Mouse (Mus musculus) testis, postnatal 14 days (tissue): ENCODE data around the gene Errfi1.
A peak's percentile ranks its signal among the peaks of the same experiment; 100 is the strongest.
"Not testable (repeated sequence)": the region's sequence is repeated elsewhere in the genome, so short reads cannot be mapped to it uniquely, and the experiment has no call there.

Experiments
- DNase-seq: peaks from one replicate; pipeline ENCODE4 v3.0.0; 2021; ENCODE audit warnings: low spot score

Errfi1 gene

DNA sequence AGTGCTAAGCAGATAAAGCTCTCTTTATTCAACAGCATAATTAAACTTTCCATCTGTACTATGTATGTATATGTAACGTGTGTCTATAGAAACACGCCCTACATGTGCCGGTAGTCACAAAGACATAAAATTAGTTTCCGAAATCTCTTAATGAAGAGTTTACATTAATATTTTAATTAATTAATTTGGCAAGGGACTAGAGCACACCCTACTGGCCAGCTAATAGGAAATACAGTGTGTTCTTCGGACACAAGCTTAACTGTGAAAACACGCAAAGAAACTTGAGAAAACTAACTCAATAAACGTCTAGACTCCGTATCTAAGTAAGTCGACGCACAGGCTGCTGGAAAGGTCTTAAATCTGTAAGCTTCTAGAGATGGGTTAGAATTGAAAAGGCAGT is 3.8 kb upstream of the Errfi1 start:
- DNase-seq: no peak

DNA sequence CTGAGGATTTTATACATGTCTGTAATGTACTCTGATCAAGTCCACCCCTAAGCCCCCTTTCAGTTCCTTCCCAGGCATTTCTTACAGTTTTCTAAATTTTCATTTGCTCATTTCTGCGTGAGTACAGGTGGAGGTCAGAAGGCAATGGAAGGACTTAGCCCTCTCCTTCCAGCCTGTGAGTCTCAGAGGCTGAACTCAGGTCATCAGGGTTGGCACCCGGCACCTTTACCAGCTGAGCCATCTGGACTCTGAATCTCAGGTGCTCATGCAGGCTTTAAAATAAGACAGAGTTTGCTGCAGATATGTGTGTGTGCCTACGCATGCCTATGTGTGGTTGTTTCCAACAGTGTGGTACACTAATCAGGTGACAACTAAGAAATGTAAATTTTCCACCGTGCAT is 2.8 kb upstream of the Errfi1 start:
- no peak for DNase-seq

DNA sequence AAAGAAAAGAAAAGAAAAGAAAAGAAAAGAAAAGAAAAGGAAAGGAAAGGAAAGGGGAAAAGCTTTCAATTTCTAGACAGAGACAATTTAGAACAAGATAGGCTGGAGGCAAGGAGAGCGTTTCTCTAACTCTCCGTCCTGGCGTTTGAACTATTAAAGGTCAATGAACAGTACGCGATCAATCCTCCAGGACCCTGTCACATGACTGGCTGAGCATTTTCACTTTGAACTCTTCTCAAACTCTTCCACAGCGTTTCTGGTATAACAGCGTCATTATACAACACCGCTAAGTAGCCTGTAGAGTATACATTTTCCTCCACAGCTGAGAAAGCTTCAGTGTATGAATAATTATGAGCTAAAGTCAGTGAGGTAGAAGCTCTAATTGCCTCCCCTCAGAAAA is 1.7 kb upstream of the Errfi1 start:
- DNase-seq: no peak

DNA sequence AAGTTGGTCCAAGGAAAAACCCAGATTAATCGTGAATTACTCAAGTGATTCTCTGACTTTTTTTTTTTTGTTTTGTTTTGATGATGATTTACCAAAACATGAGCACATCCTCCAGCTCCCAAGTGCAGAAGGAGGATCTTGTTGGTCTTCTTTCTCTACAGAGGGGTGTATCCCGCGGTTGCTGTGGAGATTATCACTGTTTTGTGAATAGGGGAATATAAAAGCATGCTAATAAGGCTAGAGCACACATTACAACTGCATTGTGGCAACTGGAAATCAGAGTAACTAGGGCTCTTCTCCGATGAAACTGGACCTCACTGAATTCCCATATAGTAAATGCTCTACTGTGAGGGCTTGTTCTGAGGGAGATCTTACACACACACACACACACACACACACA is 1.2 kb upstream of the Errfi1 start:
- DNase-seq: peak; percentile 51

DNA sequence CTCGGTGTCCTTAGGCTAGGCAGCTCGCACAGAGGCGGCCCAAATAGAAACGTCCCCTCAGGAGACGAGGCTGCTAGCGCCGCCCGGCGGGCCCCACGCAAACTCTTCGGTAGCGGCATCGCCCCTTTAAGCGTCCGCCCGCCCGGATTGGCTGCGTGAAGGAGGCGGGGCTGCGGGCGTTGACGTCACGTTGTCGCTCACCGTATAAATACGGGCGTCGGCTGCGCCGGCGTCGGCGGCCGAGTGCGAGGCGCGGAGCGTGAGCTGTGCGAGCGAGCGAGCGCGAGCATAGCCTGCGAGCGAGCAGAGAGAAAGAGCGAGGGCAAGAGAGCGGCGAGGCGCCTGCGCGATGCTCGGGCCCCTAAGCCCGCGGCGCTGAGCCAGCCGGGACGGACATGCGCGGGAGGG is 1.1 kb downstream of the Errfi1 start:
- DNase-seq: peak; percentile 96

DNA sequence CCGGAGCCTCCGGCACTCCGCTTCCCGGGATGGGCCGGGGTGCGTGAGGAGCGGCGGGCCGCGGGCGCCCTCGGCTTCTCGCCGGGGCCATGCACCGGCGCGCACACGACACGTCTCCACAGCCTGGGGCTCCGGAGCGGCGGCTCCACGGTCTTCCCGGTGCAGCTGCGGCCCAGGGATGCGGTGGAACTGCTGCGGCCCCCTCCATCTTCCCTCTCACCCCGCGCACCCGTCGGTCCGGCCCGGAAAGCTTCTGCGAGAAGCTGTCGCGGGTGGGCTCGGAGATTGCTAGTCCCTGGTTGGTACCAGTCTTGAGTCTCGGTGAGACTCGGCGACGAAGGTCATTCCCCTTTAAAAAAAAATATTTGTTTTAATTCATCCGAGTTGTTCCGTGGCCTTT is 1.6 kb downstream of the Errfi1 start:
- no peak for DNase-seq

DNA sequence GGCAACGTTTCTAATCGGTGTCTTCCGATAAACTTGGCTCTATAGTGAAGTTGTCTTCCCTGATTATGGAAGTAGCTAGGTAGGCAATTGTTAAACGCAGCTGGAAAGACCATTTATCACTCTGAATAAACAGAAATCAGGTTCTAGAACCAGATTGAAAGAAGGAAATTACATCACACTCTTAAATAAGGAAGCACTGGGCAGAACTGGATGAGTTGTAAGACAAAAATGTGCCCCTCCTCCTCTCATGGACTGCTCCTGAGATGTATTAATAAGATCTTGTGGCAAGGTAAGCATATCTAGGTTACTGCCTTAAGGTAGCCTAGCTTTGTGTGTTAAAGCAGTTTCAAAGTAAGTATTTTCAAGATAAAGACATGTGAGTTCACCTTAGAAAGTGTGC is 6.8 kb downstream of the Errfi1 start:
- no peak for DNase-seq

DNA sequence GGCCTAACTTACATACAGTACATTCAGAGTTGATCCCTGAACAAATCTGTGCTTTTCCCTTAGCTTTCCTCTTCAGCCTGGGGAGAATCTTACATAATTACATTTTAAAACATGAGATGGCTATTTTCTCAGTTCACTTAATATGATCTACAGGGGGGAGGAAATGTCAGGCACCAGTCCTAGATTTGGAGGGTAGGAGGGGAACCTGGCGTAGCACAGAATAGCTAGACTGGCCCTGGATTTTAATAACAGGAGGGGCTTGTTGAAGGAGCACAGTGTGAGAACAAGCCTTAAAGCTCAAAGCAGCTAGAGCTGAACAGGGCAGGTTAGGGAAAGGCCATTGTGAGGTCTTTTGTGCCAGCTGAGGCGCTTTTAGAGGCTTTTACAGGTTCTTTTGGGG is 7.4 kb downstream of the Errfi1 start:
- DNase-seq: no peak

DNA sequence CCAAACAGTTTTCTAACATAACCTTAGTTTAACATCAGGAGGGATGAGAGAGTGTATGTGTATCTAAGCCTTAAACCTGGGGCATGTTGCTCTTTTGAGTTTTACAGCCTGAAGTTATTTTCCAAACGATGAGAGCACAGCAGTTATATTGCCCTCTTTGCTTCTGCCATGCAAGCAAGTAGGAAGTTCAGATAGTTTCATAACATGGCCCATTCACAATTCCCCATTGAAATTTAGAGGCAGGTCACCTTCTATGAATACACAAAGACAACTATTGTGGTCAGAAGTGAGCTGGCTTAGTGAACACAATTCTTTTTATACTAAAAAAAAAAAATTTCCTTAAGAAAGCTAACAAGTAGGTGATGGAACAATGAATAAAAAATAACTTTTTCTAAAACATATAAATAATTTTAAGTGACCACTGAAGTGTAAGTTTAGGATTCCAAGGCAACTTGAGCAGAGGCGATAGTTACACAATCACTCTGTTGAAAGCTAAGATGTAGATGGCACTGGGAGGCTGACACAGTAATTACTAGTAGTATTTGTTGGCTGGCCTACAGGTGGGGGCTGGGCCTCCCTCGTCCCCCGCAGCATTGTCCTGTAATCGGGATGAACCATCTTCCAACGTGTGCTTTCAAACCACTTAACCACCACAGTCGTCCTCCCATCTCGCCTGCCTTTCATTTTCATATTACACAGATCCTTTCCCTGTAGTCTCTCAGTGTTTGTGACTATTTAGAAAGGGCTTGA is 9.1 kb downstream of the Errfi1 start:
- DNase-seq: no peak

DNA sequence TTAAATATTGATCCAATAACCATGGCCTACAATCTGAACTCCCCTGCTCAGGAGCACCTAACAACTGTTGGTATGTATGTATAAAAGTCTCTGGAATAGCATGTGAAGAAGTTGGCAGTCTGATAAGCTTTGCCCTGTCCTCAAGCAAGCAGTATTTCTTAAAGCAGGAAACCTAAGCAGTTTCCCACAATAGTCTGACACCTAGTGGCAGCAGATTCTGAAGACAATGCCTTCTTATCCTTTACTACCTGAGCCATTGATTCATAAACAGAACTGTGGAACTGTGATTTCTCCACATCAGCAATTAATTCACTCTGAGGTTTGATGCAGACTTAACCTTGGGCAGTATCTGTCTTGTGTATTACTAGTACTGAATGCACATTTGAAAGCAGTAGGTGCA is 11.7 kb downstream of the Errfi1 start:
- DNase-seq: no peak

DNA sequence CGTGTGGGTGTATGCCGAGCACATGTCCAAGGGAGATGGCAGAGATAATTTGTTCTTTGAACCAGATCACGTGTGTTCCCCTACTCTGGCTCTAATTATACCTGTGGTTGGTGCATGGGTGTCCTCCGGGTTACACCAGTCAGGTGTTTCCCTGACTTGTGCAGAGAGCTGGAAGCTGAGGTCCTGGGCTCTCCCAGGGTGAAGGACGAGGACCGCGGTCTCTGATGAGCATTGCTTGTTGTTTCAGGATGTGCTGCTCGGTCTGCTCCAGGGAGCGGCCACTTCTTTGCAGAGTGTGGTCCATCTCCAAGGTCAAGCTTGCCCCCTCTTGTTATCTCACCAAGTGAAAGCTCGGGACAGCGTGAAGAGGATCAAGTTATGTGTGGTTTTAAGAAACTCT is 12.3 kb downstream of the Errfi1 start:
- no peak for DNase-seq

DNA sequence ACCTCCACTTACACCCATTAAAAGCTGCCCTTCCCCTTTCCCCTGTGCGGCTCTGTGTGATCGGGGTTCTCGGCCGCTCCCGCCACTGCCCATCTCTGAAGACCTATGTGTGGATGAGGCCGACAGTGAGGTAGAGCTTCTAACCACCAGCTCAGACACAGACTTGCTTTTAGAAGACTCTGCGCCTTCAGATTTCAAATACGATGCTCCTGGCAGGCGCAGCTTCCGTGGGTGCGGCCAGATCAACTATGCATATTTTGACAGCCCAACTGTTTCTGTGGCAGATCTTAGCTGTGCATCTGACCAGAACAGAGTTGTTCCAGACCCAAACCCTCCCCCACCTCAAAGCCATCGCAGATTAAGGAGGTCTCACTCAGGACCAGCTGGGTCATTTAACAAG is 12.8 kb downstream of the Errfi1 start:
- DNase-seq: no peak

DNA sequence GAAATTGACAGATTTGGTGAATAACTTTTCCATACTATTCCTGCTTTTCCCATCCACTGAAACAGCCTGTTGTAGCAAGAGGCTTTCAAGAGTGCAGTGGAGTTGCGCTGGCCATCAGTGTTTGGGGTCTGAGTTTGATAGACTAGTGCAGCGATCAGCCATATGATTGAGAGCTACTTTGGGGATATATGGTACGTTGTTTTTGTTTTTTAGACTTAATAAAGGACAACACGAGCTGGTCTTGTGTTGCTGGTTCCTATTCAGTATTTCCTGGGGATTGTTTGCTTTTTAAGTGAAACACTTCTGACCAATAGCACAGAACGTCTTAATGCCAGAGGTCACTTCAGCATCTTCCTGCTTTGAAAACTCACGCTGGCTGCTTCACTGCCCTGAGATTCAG is 14.4 kb downstream of the Errfi1 start:
- no peak for DNase-seq

DNA sequence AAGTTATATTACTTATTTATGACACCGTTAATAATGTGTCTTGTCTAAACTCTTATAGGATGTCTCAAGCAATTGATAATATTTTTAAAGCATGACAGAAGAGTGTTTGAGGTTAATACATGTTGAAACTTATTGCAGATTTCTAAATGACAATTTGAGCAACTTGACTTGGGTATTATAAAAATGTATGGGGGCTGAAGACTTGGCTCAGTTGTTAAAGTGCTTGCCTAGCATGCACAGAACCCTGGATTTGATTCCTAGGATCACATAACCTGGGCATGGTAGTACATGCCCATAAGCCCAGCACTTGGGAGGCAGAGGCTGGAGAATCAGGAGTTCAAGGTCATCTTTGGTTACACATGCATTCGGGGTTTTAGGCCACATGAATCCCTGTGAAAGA is 15.1 kb downstream of the Errfi1 start:
- no peak for DNase-seq

DNA sequence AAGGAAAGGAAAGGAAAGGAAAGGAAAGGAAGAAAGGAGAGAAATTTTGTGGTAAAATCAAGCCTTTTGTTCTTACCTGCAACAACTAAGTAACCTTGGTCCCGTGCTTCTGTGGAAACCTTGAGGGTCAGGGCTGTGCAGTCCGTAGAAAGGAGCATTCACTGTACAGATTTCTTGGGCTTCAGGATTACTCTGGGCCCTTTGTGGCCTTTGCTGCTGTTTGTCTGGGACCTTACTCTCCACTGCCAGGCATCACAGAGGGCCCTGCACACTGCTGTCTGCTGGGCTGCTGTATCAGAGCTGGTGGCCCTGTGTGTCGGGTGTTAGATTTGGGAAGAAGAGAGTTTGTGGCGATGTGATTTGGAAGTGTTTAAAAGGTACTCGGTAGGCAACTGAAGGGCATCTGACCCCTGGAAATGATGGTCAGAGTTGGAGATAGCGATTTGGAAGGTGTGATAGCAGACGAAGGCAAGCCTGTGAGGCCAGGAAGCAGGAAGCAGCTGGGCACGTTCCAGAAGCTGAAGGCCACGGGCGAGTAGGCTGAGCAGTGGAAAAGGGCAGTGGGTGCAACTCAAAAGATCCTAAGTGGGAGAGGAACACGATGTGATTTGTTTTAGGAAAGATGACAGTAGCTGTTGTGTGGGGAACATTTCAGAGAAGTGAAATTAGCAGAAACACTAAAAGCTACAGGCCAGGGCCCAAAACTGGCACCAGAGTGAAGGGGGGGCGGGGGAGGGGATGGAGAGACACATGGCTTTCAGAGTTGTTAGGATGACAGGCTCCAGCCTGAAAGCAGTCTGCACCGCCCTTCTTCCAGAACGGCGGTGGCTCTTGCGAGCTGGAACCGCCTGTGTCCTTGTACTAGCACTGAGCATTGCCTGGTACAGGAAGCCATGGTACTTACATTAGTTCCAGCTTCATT is 15.8 kb downstream of the Errfi1 start:
- DNase-seq: peak; percentile 65

DNA sequence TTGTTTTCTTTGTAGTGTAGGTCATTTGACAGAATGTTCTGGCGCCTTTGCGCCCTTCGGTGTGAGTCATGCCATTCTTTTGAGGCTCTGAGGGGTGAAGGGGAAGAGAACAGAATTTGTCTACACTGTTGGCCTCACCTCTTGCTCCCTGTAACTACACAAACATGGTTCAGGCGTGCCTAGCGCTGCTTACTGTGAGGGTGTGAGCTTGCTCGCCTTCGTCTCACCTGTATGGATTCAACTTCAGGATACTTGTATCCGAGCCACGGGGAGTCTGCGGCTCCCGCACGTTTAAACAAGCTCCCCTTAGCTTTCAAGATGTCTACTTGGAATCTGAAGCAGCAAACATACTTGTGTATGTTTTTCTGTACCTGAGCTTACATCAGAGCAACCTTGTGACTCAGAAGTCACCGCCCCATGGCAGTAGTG is 17.3 kb downstream of the Errfi1 start:
- no peak for DNase-seq

DNA sequence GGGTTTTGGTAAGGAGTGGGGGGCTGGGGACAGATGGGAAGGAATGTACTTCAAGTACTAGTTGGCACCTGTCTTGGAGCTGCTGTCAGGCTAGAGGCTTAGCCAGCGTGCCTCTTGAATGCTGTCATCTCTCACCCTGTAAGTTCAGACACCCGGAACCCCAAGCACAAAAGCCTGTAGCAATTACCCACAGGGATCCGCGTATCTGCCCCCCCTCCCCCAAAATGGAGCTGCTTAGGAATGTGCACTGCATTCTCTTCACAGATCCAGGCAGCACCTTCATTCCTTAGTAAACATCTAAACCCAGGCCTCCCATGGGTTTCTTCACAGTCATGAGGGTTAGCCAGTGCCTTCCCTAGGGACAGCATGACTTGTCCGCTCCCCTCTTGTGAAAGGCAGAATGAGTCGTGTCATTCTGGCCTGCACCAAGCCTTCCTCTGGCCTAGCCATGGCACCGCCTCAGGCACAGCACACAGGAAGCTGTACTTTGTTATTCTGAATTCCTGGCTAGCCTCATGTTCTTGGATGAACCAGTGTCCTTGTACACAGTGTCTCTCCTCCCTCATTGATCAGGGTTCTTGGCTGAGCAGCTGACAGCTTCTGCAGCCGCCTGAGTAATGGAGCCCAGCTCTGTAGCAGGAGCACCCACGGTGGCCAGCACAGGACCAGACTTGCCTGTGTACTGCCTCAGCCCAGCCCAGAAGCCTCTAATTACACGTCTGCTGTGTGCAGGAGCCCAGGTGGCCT is 17.8 kb downstream of the Errfi1 start:
- DNase-seq: peak; percentile 75

DNA sequence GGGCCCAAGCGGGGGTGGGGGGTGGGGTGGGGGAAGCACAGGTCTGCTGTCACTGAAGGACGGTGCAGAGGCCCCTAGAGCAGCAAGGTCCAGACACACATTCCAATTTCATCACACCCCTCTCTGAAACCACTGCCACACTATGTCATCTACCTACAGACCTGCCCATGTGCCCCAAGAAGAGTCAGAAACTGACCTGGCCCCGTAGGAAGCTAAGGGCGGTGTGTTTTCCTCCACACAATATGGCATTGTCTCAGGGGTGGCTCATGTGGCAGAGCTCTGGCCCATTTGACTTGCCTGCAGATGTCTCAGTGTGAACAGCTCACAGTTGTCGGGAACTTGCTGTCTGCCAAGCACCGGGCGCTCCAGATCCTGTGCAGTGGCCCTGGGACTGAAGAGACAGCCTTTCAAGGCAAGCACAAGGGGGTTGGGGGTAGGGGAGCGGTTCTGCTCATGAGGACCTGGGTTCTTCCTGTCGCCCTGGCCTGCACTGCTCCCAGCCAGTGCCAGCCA is 18.5 kb downstream of the Errfi1 start:
- no peak for DNase-seq

DNA sequence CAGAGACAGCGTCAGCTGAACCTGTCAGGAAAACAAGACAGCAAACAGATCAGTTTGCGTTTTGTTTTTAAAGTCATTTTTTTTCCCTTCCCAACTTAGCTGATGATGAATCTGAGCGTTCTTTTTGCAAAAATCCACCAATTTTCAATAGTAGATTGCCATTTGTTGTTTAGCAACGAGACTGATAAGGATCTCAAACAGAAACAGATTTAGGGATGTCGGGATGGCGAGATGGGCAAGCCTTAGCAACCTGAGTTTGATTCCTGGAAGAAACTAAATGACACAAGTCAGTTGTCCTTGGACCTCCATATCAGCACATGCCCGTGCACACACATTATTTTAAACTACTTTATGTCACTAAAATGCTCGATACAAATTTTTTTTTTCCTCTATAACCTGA is 19.0 kb downstream of the Errfi1 start:
- DNase-seq: no peak

DNA sequence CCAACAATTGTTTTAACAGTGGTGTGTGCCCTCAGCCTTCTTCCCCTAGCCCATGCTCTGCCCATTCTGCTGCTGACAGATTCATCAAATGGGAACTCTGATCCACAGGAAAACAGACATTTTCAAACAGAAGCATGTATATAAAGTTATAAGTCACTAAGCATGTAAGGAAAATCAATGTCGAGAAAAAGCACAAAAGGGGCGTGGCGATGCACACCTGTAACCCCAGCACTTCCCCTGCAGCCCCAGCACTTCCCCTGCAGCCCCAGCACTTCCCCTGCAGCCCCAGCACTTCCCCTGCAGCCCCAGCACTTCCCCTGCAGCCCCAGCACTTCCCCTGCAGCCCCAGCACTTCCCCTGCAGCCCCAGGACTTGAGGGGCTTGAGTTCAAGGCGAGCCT is 20.7 kb downstream of the Errfi1 start:
- not testable (repeated sequence) for DNase-seq

DNA sequence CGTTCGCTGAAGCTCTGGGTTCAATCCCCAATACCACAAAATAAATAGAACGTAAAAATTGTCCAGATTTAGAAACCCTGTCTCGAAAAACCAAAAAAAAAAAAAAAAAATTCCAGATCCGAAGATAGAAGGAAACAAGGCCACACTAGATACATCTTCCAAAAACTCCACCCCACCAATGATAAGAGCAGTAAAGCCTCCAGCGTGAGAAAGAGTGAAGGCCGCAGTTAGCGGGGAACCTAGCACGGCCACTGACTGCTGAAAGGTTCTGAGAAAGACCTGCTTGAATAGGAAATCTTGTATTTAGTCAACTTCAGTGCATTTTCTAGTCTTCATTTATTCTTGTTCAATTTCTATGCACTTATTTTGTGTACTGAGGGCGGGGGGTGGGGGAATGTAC is 21.7 kb downstream of the Errfi1 start:
- DNase-seq: no peak

DNA sequence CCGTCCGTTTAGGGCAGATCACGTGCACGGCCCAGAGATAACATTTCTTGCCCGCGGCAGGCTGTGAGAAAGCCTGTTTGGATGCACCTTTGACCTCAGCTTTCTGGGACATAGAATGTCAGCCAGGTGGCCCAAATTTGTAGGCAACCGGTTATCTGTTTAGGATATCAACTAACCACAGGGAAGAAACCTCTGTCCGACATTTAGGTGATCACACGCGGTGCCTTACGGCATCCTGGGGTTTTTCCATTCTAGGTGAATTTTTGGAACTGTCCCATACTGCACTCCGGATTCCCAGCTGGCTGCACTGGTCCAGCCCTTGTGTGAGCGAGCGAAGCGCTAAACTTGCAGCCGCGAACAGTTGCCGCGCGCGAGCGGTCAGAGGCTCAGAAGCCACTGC is 25.9 kb downstream of the Errfi1 start:
- DNase-seq: no peak

DNA sequence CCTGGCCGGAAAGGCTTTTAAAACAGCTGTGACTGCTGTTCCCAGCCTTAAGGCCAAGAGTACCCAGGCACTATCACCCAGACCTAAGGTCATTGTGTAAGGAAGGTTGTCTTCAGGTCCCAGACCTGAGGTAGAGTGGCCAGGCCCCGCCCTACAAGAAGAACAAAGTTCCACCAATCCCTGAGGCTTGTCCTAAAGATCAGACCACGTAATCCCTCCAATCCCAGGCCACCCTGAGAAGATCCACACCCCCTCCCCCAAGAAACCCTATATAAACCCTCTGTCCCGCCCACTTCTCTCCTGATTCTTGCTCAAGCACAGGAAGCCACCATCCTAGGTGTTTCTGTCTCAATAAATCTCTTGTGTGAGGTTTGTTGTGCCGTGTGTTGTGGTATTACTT is 26.6 kb downstream of the Errfi1 start:
- DNase-seq: no peak
